Mouse (Mus musculus): ENCODE results near the gene Spns2.
"Not testable (repeated sequence)": the region's sequence is repeated elsewhere in the genome, so short reads cannot be mapped to it uniquely, and the experiment has no call there.

Gene Spns2

GRCm38 (mm10) chr11:72436756-72437650, 52.7 kb downstream of the Spns2 start:
- DNase-seq (ENCODE audit: low read depth, low spot score): no peak

GRCm38 (mm10) chr11:72436271-72436670, 53.4 kb downstream of the Spns2 start:
- DNase-seq (ENCODE audit: low read depth, low spot score): no peak

GRCm38 (mm10) chr11:72435694-72436045, 54.0 kb downstream of the Spns2 start:
- no peak for DNase-seq (ENCODE audit: low read depth, low spot score)

- peak; percentile 87 for DNase-seq (ENCODE audit: low read depth, low spot score)
These were observed 54.6 kb downstream of the Spns2 start, which contains the start of gene Ggt6 for GRCm38 (mm10) chr11:72434963-72435693. Gene Ggt6, plus strand, starts transcription at chr11:72435526.

- not testable (repeated sequence) for DNase-seq (ENCODE audit: low read depth, low spot score)
These were observed 59.2 kb downstream of the Spns2 start for GRCm38 (mm10) chr11:72430311-72431068.

GRCm38 (mm10) chr11:72429288-72429690, 60.4 kb downstream of the Spns2 start:
- DNase-seq (ENCODE audit: low read depth, low spot score): peak; percentile 92

GRCm38 (mm10) chr11:72428694-72429093, 61.0 kb downstream of the Spns2 start:
- DNase-seq (ENCODE audit: low read depth, low spot score): peak; percentile 91

GRCm38 (mm10) chr11:72426884-72427283, 62.8 kb downstream of the Spns2 start:
- no peak for DNase-seq (ENCODE audit: low read depth, low spot score)

GRCm38 (mm10) chr11:72425201-72425600, 64.5 kb downstream of the Spns2 start:
- DNase-seq (ENCODE audit: low read depth, low spot score): no peak

GRCm38 (mm10) chr11:72423686-72424085, 66.0 kb downstream of the Spns2 start:
- peak; percentile 64 for DNase-seq (ENCODE audit: low read depth, low spot score)

- DNase-seq (ENCODE audit: low read depth, low spot score): no peak
These were observed 68.0 kb downstream of the Spns2 start for GRCm38 (mm10) chr11:72421518-72422278.

- peak; percentile 94 for DNase-seq (ENCODE audit: low read depth, low spot score)
These were observed 69.1 kb downstream of the Spns2 start for GRCm38 (mm10) chr11:72420460-72421122.

- no peak for DNase-seq (ENCODE audit: low read depth, low spot score)
These were observed 70.7 kb downstream of the Spns2 start for GRCm38 (mm10) chr11:72419006-72419405.

GRCm38 (mm10) chr11:72418227-72418626, 71.5 kb downstream of the Spns2 start:
- no peak for DNase-seq (ENCODE audit: low read depth, low spot score)

GRCm38 (mm10) chr11:72417376-72417775, 72.3 kb downstream of the Spns2 start:
- DNase-seq (ENCODE audit: low read depth, low spot score): no peak

GRCm38 (mm10) chr11:72416666-72417065, 73.0 kb downstream of the Spns2 start:
- DNase-seq (ENCODE audit: low read depth, low spot score): no peak

GRCm38 (mm10) chr11:72415155-72415554, 74.5 kb downstream of the Spns2 start:
- DNase-seq (ENCODE audit: low read depth, low spot score): no peak

GRCm38 (mm10) chr11:72413601-72414190, 76.0 kb downstream of the Spns2 start:
- DNase-seq (ENCODE audit: low read depth, low spot score): no peak

GRCm38 (mm10) chr11:72413016-72413415, 76.7 kb downstream of the Spns2 start:
- DNase-seq (ENCODE audit: low read depth, low spot score): no peak

GRCm38 (mm10) chr11:72411945-72412344, 77.8 kb downstream of the Spns2 start:
- no peak for DNase-seq (ENCODE audit: low read depth, low spot score)

Measured in ZHBTc4 (cell line).